Mouse (Mus musculus) gastrocnemius, postnatal 36 days (tissue): ENCODE measurements around the gene Fgfr2. TPM values are rescaled to one million over a fixed set of nuclear protein-coding genes. Genes with fewer than 3 reads are reported as not detected.
"Not testable (repeated sequence)": the region's sequence is repeated elsewhere in the genome, so short reads cannot be mapped to it uniquely, and the experiment has no call there.

ENCODE experiments used
- DNase-seq, 2 experiments: peaks; one replicate each; pipeline ENCODE4 v3.0.0; 2022
- intact Hi-C: fragments of 180-260 bp; cut with DNase I; formaldehyde crosslinking; loops from one replicate; pipeline ENCODE4 v1.15.1; 2025
- total RNA-seq, 2 experiments: library from RNA; stranded (reverse); gene quantifications; 2 replicates each; pipeline ENCODE4 v1.2.3; 2021

The Fgfr2 gene
- total RNA-seq, 2 experiments from 2014 or later = 0.28 to 0.49 TPM

DNA sequence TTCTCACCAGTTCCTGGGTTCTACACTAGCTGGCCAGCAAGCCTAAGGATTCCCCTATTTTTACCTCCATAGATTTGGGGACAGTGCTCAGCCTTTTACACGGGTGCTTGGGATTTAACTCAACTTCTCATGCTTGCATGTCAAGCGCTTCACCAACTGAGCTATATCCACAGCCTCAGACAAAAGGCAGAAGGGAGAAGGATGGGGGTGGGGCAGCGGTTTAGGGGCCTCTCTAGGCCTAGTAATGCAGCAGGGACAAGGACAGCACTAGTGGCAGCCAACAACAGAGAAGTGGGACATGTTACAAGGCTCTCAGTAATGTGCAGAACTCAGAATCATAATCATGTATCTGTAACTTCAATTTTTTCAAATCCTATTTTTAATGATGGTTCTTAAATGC lies 1955.4 kb downstream of the Fgfr2 start:
- intact Hi-C loops = no loop called here
- no peak for DNase-seq

DNA sequence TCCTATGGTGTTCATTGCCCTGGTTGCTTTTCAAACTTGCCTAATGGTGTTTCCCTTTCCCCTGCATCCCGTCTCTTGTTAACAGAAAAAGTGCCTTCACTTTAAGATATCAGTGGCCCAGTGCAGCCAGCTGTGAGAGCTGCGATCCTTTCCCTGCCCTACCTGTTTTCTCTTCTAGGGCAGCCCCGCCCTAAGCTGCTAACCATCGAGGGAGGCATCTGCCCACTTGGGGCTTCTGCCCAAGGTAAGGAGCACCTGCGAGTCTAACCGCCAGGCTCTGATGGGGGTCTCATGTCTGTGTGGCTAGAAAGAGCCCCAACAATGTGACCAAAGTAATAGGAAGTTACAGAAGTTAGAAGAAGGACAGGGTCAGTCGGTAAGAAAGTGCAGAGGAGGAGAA lies 1960.9 kb downstream of the Fgfr2 start:
- intact Hi-C loops = no loop called here
- DNase-seq = no peak

DNA sequence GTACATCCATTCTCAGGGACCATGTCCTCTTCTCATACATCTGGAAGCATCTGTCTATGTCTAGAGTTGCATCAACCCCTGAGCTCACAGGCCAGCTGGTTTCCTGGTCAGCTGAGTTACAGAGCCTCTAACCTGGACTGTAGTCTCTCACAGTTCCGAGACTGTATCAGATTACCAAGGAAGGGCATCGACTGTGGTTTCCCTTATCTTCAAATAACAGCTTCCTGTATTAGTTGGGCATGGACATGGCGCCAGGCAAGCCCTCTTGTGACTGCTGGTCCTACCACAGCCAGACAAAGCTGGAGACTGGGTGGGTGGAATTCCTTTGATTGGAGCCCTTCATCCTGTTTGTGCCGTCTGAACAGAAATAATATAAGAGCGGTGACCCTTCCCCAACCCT lies 1970.1 kb downstream of the Fgfr2 start:
- no peak for DNase-seq
- intact Hi-C loops = no loop called here

DNA sequence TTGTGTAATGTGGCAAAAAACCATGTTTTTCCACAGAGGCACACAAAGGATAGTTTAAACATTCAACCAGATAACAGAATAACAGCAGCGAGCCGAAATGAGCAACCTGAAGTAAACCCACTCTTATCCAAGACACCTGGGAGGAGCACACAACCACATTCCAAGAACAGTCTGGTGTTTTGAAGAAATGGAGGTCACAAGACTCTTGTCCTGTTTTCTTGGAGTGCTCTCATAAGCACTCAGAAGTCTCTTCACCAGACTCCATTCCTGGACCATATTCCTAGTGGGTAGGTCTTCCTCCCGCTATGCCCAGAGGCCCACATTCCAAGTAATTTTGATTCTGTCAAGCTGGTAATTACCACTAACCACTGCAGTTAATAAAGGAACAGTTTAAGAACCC lies 1973.0 kb downstream of the Fgfr2 start:
- DNase-seq = no peak
- intact Hi-C loops = no loop called here

DNA sequence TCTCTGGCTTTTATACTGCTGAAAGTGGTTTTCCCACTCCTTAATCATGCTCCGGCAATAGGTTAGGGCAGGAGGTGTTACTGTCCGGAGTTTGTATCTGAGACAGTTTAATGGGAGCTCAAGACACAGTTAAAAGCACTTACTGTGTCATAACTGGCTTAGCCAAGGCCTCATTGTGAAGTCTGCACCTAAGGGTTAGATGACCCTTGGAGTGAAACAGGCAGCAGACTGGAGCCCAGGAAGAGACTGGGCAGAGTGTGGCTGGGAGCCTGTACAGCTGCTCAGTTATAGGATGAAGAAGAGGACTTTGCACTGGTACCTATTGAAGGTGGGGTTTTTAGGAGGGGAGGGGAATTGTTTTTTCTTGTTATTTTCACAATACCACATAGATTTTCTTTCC lies 1976.9 kb downstream of the Fgfr2 start, which contains the start of gene 4933402N03Rik:
4933402N03Rik (minus strand) TSS at position 101 of the 400 bp plus-strand sequence.
- DNase-seq = no peak

DNA sequence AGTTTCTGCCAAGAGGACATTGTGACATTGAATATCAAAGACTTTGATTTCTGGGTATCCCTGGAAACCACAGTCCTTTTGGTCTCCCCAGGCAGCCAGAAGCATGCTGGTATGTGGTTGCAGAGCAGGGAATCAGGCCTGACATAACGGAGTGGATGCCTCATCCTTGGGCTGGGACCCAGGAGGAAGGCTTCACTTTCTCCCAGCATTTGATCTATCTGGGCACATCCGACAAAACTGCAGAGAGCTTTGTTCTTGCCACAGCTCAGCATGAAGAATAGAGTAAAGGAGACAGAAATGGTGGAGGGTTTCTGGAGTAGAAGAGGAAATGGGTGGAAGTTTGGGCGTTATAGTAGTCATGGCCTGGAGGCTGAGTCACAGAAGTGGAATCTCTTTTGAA lies 1990.0 kb downstream of the Fgfr2 start:
- DNase-seq = no peak
- intact Hi-C loops = no loop called here

More for the DNA sequence above, 1976.9 kb downstream of the Fgfr2 start, which contains the start of gene 4933402N03Rik:
- intact Hi-C loops = no loop called here

DNA sequence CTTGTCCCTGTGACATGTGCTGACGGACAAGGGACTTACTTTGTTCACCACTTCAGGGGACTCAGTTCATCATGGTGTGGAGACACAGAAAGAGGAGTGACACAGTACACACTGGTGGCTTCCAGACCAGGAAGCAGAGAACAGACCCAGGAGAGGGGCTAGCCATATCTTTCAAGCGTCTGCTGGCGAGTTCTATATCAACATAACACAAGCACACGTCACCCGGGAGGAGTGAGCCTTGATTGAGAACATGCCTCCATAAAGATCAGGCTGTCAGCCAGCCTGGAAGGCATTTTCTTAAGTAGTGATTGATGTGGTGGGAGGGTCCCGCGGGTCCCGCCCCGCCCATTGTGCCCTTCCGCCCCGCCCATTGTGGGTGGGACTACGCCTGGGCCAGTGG lies 1993.1 kb downstream of the Fgfr2 start:
- intact Hi-C loops = no loop called here
- DNase-seq = no peak

DNA sequence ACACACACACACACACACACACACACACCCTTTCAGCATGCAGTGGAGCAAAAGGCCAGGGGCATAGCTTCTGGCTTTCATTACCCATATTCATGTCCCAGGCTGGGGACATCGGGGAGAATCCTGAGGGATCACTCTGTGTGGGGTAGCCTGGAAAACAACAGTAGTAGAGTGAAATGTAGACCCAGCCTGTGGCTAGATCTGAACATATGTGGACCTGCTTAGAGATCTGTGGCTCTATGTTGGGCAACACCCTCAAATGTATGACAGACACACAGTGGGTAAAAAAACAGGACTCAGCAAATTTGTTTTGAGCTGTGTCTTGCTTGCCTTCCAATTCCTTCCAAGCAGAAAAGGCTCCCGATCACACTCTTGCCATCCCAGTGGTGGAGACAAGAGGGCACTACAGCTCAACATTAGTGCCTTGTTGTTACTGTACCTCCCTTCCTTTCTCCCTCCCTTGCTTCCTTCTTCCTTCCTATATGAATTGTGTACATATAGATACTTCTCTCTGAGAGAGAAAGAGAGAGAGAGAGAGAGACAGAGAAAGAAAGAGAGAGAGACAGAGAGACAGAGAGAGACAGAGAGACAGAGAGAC lies 2000.8 kb downstream of the Fgfr2 start:
- intact Hi-C loops = no loop called here
- DNase-seq = no peak

DNA sequence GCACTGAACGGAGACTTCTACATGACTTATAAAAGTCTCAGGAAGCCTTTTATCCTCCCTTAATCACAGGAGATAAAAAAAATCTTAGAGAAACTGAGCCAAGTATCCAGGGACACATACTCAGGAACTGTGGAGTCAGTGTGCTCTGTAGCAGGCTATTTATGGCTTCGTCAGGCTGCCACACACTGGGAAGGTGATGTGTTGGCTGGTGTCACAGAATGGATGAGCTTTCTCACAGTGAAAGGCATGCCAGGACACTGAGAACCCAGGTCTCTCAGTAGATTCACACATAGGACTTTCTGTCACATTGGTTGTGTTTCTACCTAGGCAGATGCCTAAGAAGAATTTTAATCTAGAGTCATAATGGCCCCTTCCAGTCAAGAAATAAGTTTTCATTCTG lies 2008.7 kb downstream of the Fgfr2 start:
- intact Hi-C loops = no loop called here
- no peak for DNase-seq

DNA sequence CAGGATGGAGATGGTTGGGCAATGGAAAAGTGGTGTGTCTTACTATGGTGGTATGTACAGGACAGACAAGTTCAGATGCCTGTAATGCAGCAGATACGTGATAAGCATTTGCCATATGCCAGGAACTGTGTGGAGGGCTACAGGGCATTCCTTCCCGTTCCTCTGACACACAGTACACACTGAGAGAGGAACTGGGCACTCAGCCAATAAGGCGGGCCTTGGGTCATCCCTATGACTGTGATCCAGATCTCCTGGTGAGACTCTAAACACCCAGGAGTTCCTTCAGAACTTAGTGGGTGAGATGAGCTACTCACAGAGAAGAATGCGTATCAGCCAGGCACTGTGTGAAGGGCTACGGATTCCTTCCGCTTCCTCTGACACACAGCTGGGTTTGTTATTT lies 2009.5 kb downstream of the Fgfr2 start:
- no peak for DNase-seq
- intact Hi-C loops = no loop called here

DNA sequence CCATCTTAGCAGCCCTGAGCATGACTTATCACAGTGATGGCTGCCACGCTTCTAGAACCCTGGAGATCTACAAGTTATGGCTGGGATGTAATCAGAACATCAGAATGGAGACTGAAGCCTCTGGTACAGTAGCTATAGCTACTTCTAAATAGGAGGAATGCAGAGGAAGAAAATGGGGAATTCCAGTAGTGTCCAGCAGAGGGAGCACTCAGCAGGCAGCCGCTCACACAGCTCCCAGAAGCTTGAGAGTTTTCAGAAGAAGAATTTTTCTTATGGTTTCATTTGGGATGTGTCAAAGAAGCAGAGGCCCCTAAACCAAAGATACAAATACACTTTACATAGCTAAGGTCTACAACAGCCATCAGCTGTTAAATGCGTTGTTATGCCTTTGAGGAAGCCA lies 2010.7 kb downstream of the Fgfr2 start:
- intact Hi-C loops = no loop called here
- no peak for DNase-seq

DNA sequence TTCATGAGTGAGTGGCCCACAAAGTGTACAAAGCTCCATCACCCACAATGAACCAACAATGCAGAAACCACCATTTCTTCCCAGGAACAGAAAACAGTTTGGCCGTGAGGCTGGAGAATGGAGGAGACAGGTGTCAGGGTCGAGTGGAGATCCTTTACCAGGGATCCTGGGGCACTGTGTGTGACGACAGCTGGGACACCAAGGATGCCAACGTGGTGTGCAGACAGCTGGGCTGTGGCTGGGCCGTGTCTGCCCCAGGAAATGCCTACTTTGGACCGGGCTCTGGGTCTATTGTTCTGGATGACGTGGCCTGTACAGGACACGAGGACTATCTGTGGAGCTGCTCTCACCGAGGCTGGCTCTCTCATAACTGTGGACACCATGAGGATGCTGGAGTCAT lies 2040.7 kb downstream of the Fgfr2 start:
- intact Hi-C loops, DNase-seq: not testable (repeated sequence)

DNA sequence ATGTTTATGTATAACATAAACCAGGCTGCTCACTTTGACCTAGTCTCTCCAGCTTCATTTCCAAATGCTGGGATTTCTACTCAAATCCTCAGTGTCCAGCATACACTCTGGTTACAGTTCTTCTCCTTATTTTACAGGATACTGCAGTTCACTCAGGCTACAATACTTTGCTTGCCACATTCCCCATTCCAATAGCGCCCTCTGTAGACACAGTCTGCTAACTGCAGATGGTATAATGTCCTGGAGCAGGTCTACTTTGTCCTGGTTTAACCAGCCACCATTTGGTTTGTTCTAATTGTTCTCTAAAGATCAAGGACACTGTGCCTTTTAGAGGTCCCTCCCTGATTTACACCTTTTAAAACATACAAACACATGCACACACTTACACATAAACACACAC lies 2047.2 kb downstream of the Fgfr2 start:
- intact Hi-C loops = no loop called here
- DNase-seq = no peak

DNA sequence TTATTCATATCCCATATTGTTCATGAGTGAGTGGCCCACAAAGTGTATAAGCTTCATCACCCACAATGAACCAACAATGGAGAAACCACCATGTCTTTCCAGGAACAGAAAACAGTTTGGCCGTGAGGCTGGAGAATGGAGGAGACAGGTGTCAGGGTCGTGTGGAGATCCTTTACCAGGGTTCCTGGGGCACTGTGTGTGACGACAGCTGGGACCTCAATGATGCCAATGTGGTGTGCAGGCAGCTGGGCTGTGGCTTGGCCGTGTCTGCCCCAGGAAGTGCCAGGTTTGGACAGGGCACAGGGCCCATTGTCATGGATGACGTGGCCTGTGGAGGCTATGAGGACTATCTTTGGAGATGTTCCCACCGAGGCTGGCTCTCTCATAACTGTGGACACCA lies 2049.1 kb downstream of the Fgfr2 start:
- DNase-seq, intact Hi-C loops: not testable (repeated sequence)

DNA sequence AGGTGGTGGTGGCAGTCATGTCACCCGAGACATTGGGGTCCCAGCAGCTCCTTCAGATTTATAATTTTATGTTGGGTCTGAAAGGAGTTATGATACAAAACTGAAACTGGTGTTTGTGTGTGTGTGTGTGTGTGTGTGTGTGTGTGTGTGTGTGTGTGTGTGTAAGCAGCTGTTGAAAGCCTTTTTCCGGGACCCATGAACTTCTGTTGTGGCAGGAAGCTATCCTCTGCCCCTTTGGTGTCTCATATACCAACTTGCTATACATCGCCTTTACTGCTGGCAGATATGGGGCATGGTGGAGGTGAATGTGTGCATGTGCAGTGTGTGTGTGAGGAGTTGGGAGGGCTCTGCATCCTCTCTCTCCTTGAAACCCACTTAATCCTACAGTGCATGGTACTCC lies 2049.7 kb downstream of the Fgfr2 start:
- intact Hi-C loops, DNase-seq: not testable (repeated sequence)

DNA sequence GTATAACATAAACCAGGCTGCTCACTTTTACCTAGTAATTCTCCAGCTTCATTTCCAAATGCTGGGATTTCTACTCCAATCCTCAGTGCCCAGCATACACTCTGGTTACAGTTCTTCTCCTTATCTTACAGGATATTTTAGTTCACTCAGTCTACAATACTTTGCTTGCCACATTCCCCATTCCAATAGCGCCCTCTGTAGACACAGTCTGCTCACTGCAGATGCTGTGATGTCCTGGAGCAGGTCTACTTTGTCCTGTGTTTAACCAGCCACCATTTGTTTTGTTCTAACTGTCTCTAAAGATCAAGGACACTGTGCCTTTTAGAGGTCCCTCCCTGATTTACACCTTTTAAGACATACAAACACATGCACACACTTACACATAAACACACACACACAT lies 2055.0 kb downstream of the Fgfr2 start:
- intact Hi-C loops, DNase-seq: not testable (repeated sequence)

DNA sequence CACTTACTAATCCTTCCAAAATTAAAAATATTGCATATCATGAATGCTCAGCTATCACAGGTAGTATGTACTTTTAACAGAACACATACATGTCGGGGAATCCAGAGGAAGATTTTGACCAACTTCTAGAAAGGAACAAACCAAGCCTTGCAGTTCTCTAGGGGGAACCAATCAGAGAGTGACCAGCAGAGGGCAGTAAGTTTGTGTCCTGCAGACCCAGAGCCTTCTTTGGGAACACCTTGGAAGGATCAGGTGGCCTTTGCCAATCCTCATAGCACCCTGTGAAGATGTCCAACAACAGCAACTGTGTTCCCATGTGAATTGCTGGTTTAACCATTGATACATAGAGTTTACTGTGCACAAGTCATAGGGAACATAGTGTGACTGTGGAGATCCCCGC lies 2060.6 kb downstream of the Fgfr2 start:
- intact Hi-C loops = no loop called here
- DNase-seq = no peak

DNA sequence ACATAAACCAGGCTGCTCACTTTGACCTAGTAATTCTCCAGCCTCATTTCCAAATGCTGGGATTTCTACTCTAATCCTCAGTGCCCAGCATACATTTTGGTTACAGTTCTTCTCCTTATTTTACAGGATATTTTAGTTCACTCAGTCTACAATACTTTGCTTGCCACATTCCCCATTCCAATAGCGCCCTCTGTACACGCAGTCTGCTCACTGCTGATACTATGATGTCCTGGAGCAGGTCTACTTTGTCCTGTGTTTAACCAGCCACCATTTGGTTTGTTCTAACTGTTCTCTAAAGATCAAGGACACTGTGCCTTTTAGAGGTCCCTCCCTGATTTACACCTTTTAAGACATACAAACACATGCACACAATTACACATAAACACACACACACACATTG lies 2063.3 kb downstream of the Fgfr2 start:
- DNase-seq, intact Hi-C loops: not testable (repeated sequence)

DNA sequence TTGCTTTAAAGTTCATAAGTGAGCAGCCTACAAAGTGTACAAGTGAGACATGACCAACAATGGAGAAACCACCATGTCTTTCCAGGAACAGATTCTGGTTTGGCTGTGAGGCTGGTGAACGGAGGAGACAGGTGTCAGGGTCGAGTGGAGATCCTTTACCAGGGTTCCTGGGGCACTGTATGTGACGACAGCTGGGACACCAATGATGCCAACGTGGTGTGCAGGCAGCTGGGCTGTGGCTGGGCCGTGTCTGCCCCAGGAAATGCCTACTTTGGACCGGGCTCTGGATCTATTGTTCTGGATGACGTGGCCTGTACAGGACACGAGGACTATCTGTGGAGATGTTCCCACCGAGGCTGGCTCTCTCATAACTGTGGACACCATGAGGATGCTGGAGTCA lies 2065.2 kb downstream of the Fgfr2 start:
- DNase-seq, intact Hi-C loops: not testable (repeated sequence)

DNA sequence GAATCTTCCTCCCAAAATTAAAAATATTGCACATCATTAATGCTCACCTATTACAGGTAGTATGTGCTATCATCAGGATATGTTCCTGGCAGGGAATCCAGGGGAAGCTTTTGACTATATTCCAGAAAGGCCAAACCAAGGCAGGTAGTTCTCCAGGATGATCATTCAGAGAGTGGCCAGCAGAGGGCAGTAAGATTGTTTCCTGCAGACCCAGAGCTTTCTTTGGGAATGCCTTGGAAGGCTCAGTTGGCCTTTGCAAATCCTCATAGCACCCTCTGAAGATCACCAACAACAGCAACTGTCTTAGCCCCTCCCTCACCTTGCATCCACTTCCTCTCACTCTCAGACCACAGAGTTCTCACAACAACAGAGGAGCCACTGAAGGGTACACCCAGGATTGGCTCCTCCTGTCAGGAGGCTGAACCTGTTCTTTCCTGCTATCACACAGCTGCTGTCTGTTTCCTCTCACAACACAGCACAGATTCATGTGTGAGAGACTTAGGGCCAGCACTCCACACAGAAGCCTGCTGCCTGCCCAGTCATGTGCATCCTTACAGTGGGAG lies 2068.3 kb downstream of the Fgfr2 start:
- intact Hi-C loops = no loop called here
- no peak for DNase-seq

DNA sequence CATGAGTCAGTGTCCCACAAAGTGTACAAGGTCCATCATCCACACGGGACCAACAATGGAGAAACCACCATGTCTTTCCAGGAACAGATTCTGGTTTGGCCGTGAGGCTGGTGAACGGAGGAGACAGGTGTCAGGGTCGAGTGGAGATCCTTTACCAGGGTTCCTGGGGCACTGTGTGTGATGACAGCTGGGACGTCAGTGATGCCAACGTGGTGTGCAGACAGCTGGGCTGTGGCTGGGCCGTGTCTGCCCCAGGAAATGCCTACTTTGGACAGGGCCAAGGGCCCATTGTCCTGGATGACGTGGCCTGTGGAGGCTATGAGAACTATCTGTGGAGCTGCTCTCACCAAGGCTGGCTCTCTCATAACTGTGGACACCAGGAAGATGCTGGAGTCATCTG lies 2073.3 kb downstream of the Fgfr2 start:
- intact Hi-C loops = loop anchor here (10.0 kb wide), 1 partner anchor 125 kb away; no protein-coding TSS in a partner anchor
- not testable (repeated sequence) for DNase-seq

DNA sequence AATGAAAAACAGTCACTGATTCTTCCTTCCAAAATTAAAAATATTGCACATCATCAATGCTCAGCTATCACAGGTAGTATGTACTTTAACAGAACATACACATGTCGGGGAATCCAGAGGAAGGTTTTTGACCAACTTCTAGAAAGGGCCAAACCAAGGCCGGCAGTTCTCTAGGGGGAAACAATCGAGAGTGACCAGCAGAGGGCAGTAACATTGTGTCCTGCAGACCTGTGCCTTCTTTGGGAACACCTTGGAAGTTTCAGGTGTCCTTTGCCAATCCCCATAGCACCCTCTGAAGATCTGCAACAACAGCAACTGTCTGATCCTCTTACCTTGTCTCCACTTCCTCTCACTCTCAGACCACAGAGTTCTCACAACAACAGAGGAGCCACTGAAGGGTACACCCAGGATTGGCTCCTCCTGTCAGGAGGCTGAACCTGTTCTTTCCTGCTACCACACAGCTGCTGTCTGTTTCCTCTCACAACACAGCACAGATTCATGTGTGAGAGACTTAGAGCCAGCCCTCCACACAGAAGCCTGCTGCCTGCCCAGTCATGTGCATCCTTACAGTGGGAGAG lies 2077.8 kb downstream of the Fgfr2 start:
- not testable (repeated sequence) for DNase-seq
- intact Hi-C loops = loop anchor here (10.0 kb wide), 1 partner anchor 121 kb away; no protein-coding TSS in a partner anchor
